Mouse (Mus musculus) WW6 (cell line): ENCODE results near the gene Obscn.
A peak's percentile ranks its signal among the peaks of the same experiment; 100 is the strongest.

ENCODE experiments used
- DNase-seq: peaks from one replicate; pipeline ENCODE4 v3.0.0-alpha.2; 2013; ENCODE audit warnings: low read depth, low spot score

Obscn gene

DNA sequence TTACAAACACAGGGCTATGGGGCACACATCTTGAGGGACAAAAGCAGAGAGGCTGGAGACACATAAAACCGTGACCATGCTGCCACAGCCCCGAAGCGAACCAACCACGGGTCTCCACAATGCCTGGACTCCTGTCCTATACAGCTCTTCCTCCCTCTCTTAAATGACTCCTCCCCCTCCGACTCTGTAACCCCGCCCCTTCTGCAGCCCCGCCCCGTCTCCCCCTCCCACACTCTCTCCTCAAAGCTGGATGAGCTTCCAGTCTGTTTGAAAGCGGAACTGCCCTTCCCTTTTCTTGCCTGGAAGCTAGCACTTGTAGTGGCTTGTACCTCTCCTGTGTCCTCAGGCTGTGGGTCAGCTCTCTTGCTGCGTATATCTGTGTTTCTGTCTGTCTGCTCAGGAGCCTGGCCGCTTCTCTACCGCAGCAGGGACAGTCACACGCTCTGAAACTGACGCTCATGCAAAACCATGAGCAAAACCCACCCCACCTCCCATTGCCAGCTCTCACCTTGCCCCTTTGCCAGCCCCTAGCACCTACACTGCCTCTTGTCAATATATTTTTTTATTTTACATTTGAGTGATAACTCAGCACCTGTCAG, 5.7 kb upstream of the Obscn start:
- no peak for DNase-seq

DNA sequence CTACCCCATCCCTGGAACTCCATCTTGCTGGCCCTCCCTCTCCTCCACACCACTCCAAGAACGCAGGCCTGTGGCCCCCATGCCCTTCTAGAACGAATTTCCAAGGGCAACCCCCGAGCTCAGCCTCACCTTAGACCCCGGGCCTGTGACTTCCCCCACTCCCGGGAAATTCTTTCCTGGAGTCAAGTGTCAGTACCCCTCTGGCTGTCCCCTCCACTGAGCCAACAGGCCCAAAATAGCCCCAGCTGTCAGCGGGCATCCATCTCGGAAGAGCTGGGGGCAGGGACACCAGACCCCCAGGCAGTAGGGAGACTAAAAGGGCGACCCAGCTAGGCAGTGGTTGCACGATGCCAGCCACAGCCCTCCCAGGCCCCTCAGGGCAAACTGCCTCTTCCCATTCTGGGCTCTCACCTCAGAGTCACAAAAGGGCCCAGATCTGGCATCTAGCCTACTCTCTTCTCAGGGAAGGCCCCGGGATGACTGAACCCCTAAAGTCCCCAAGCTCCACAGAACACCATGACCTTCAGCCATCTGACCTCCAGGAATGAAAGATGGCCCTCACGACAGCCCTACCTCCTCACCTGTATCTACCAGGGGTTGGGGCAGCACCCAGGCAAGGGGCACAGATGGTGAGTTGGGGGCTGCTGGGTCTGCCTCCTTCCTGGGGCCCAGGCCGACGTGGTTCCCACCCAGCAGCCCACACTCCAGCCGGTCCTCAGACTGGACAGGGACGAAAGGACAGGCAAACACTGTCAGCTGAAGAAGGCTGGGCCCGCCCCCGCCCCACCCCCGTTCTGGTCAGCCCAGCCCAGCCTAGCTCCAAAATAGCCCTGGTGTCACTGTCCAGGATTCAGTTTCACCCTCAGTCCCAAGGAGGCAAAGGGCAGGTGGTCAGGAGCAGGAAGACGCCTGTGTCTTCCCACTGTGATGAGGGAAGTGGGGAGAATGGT, 2.6 kb upstream of the Obscn start:
- DNase-seq, result no peak

DNA sequence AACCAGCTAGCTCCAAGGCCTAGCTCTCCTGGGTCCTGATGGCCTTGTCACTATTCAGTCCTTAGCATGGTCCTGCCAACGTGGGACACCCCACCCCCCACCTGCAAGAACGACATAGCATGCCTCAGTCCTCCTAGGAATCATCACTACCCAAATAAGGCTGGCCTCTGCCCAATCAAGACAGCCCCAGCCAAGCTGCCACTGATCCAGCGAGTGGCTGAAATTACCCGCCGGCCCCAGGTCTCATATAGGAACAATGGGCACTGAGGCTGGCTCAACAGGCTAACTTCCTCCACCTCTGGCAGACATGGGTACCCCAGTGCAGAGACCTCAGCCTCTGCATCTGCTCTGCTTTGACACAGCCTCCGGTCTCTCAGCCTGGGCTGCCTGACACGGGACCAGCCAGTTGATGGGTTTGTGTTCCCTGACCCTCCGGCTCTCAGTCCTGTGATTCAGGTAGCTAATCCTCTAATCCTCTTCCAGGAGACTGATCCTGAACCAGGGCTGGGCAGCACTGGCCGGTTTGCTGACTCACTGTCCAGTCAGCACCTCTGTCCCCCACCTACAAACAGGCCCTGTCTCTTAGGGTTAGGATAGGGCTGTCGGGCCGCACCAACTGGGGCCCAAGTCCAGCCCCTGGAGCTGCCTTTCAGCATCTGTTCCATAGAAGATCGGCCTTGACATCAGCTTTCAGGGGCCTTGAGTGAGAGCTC, 948 bp upstream of the Obscn start:
- no peak for DNase-seq

DNA sequence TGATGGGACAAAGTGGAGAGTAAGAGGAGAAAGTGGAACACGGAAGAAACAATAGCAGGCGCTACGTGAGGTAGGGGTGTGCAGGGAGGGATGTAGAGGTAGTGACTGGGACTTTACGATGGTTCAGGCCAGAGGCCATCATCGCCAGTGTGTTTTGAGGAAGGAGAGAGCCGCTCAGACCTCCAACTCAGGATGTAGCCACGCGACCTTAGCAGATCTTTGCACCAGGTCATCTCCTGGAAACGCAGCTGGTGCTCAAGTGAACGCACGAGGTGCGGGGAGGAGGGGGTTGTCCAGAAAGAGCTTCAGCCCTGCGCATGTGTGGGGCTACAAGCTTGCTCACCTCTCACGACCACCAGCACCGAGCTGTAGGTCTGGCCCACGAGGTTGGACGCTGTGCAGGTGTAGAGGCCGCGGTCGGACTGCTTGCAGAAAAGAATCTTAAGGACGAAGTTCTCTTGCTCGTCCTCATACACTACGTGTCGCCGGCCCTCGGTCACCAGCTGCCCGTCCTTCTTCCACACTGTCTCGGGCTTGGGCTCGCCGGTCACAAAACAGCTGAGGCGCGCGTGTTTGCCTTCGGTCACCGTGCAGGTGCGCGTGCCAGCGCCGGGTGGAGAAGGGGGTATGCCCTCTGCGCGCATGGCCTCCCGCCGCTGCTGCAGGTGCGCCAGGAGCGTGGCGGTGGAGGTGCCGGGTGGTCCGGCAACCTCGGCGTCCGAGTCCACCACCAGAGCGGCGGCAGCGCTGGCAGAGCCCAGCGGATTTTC, 966 bp downstream of the Obscn start:
- DNase-seq, result no peak

DNA sequence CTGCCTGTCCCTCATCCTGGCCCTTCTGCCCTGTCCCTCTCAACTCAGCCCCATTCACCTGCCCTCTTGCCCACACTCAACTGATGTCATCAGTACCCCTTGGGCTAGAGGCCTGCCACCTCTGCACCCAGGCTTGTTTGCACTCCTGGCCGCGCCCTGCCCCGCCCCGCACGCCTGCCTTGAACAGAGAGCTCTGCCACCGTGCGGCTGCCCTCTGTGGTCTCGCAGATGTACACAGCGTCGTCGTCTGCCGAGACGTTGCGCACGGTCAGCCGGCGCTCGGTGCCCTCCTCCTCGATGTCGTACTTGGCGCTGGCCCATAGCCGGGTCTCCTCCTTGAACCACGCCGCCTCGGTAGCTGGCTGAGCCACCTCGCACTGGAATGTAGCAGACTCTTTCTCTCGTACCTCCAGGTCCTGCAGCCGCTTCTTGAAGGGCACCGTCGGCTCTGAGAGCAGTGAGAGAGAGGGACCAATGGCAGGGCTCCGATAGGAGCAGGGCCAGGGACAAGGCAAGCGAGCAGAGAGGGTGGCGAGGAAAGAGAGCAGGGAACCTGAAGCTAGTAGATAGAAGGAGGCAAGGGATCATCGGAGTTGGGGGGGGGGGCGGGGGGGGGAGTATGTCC, 1.7 kb downstream of the Obscn start:
- no peak for DNase-seq

DNA sequence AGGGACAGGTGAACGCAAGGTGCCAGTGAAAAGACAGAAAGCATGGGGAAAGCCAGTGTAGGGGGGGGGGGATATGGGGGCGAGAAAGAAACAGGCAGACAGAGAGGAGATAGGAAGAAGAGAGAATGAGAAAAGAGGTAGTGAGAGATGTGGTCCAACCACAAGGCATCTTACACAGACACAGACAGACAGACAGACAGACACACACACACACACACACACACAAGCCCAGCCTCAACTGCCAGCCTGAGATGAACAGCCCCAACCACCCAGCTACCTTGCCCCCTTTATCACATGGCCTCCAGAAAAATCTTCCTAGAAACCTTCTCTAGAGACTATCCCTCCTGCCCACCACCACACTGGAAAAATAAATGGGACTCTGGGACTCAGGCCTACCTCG, 4.1 kb downstream of the Obscn start:
- no peak for DNase-seq

DNA sequence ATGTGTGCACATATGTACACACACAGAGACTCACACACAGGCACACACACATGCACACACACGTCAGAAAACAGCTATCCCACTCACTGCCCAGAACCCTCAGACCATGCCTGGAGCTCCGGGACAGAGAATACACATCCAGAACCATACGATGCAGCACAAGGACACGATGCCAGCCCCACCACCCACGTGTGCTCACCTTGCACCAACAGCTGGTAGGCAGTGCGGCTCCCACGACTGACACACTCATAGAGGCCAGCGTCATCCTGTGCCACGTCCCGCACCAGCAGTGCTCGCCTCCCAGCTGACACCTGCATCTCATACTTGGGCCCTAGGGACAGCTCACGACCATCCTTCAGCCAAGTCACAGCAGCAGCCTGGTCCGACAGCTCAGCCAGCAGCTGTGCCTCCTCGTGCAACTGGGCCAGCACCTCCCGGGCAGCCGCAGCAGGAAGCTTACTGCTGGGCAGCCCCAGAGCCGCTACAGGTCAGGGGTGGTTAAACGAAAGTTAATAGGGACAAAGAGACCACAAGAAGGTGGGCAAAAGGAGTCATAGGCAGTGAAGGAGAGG, 4.8 kb downstream of the Obscn start:
- DNase-seq, result no peak

DNA sequence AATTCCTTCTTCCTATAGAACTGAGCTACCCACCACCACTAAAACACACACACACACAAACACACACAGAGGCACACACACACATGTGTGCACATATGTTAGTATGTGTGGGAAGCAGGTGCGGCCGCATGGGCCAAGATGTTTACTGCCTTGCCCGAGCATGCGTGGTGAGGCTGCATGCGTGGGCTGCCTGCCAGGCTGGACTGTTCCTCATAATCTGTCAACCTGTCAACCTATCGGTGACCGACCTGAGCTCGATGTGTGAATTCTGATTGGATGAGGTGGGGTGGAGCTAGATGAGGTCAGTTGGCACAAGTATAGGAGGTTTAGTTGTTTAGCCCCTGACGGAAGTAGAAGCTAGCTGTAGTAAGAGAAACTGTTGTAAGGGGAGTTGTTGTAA, 5.4 kb downstream of the Obscn start:
- DNase-seq, result no peak

DNA sequence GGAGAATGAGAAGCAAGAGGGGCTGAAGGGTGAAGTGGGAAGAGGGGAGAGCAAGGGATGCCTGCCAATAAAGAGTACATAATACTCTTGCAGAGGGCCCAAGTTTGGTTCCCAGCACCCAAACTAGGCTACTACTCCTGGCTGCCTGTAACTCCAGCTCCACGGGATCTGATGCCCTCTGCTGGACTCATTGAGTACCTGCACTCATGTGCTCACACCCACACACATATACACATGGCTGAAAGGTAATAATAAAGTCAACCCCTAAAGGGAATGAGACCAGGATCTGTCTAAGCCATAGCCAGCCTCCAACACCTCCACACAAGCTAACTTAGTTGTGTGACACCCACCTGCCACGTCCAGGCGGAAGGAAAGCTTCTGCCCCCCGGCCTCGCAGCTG, 30.3 kb downstream of the Obscn start:
- DNase-seq, result no peak

DNA sequence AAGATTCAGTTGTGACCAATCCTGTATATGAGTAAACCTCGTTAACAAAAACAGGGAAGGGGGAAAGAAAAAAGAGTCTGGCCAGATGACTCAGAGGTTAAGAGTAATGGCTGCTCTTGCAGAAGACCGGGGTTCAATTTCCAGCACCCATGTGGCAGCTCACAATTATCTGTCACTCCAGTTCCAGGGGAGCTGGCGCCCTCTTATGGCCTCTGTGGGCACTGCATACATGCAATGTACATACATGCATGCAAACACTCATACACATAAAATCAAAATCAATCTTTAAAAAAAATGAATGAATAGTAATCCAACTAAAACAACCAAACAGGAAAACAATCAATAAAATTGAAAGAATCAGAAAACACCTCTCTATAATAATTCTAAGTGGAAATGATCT, 33.9 kb downstream of the Obscn start:
- DNase-seq, result no peak

DNA sequence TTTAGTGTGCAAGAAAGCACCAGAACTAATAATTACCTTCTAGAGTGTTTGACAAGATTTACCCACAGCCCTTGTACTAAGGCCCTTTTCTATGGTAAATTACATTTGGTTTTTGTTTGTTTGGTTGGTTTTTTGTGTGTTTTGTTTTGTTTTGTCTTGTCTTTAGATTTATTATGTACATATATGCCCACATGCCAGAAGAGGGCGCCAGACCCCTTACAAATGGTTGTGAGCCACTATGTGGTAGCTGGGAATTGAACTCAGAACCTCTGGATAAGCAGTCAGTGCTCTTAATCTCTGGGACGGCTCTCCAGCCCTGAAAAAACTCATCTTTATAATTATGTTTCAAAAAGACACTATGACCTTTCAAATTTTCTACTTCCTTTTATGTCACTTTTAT, 37.9 kb downstream of the Obscn start:
- DNase-seq, result peak; percentile 57

DNA sequence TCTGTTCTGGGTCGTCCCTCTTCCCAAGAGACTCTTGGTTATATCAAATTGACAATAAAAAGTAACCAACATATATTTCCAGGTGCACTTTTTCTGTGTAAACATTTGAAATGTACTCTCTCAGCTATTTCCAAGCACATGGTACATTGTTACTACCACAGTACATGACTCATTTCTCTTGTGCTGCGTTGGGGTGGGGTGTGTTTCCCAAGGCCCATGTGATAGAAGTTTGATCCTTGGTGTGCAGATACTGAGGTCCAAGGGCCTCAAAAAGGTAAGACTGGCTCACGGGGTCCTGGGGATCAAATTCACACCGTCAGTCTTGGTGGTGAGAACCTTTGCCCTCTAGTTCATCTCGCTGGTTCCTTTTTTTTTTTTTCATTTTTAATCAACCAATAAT, 38.4 kb downstream of the Obscn start:
- DNase-seq, result no peak

DNA sequence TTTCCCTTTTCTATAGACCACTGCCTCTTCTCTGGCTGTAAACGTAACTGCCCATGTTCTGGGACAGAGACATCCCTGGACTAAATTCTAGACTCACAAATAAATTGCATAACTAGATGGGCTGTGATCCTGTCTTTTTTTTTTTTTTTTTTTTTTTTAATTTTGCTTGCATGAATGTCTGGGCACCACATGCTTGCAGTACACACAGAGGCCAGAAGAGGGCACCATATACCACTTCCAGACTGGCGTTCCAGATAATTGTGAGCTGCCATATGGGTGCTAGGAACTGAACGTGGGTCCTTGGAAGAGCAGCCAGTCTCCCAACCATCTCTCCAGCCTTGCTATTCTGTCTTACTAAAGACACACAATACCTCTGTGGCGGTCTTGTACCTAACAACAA, 42.0 kb downstream of the Obscn start:
- DNase-seq, result peak; percentile 60

DNA sequence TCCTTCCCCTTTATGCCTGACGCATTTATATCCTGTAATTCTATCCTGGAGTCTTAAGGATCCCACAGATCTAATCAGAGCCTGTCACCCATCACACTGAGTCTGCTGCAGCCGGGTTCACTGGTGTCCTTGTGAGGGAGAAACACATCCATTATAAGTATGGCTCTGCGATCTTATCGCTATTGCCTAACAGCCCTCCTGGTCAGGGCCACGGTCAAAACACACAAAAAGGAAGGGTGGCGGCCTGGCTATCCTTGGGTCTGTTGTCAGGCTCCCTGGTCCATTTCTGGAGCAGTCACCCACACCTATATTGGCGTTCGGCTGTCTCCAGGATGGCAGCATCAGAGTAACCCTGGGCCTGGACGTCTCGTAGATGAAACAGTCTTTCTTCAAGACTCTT, 48.6 kb downstream of the Obscn start:
- DNase-seq, result no peak

DNA sequence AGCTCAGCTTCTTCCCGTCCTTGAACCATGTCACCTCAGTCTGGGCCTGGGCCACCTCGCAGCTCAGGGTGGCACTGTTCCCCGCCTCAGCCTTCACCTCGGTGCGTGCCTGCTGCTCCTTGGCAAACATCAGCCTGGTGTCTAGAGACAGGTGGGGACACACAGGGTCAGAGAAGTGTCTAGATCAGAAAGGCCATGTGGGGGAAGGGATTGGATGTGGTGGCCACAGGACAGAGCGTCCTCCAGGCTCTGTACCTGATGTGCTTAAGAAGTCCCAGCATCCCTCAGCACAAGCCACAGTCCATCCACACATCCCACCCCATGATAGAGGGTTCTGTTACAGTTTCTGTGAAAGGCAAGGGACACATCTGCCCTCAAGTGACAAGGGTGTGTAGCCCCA, 51.0 kb downstream of the Obscn start:
- DNase-seq, result no peak

DNA sequence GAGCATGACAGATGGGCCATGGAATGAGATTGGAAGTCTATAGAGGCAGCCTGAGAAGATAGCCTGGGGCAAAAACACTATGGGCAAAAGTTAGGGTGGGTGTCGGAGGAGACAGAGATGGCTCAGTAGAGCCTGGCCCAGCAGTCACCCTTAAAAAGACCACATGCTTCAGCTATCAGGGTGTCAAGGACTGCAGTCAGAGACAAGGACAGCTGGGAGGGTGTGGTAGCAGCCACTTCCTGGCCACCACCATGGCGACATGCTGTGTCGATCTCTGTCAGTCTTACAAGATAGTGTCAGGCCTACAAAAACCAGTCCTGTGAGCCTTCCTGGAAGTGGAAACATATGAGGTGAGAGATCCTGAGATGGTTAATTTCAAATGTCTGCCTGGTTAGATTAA, 53.1 kb downstream of the Obscn start:
- no peak for DNase-seq

DNA sequence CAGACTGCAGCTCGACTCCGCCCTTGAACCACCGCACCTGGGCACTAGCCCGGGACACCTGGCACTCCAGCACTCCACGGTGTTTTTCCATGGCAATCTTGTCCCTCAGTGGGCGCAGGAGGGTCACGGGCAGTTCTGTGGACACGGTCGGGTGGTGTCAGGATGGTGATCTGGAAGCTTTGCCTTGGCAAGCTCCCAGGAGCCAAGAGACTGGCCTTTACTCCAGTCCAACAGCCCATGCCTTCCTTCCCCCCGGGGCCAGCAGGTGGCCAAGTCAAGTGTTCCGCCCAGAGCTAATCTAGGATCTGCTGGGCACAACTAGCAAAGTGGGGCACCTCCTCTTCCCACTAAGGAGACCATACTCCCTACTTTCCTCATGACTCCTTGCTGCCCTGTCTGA, 57.9 kb downstream of the Obscn start:
- no peak for DNase-seq

DNA sequence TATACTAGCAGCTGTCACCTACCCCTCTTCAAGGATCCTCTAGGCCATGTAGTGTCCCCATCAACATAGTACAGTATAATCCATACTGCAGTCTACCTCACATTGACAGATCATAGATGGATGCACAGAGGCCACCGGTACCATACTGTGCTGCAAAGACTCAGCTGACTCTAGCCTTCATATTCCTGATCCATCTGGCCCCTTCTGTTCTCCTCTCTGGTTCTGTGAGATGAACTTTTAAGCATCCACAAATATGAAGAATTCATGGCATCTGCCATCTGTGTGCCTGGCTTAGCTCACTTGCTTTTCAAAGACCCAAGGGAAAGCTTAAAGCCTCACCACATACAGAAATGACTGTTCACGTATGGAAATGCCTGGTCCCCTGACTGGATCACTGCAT, 65.9 kb downstream of the Obscn start:
- no peak for DNase-seq

DNA sequence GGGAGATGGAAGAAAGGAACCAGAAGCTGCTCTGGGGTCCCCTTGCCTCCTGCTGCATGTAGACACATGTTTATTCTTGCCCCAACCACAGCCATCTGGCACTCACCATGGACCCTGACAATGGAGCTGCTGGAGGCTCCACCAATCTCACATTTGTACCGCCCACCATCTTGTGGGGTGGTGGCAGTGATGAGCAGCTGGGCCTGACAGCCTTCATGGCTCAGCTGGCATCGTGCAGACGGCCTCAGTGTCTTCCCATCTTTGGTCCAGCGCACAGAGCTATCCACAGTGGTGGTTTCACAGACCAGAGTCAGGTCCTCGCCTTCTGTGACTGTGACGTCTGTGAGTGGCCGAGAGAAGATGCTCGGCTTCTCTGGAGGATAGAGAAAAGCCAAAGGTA, 67.3 kb downstream of the Obscn start:
- no peak for DNase-seq

DNA sequence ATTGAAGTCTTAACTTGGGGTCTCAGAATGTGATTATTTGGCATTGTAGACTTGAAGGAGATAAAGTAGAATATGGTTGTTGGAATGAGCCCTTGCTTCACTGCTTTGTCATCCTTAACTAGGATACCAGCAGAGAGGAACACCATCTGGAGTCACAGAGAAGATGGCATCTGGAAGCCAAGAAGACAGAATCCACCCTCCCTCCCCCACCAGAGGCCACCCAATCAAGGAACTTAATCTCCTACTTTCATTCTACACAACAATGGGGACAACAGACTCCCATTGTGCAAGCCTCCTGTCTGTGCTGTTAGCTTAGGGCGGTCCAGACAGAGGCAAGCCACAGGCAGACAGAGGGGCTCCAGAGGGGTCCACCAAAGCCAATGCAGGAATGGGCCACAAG, 67.8 kb downstream of the Obscn start:
- DNase-seq, result no peak

DNA sequence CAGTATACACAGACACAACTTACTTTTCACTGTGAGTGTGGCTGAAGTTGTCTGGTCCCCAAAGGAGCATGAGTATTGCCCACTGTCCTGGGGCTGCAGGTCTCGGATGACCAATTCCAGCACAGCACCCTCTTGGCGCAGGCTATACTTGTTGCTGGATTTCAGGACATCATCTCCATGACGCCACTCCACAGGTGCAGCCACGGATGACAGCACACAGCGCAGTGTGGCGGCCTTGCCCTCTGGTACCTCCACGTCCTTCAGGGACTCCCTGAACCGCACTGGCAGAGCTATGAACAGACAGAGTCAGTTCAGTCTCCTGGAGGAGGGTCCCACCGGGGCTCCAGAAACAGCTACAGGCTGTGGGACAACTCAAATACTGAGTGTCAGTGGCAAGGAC, 68.3 kb downstream of the Obscn start:
- DNase-seq, result no peak
